Mouse (Mus musculus) limb, embryonic 14.5 days (tissue): ENCODE results near the gene Nsf. TPM values are rescaled to one million over a fixed set of nuclear protein-coding genes. Genes with fewer than 3 reads are reported as not detected.

Experiments used
- ATAC-seq: fragments of 200-750 bp; cut with Nextera tagmentation; 2 replicates; pipeline ENCODE4 v1.8.0; 2017; ENCODE audit warnings: low read depth, moderate number of reproducible peaks, moderate TSS enrichment; ENCODE audit not compliant: low FRiP score
- DNase-seq: peaks from one replicate; pipeline ENCODE4 v3.0.0-alpha.2; 2015; ENCODE audit warnings: low spot score
- H3K27ac ChIP-seq: fragments of 300-500 bp; sonication (generic); replicated peaks from 2 replicates; pipeline ENCODE4 v1.5.1; 2014; ENCODE audit warnings: low read depth, mild to moderate bottlenecking, low read length, moderate library complexity, mixed read lengths
- H3K27me3 ChIP-seq: fragments of 300-500 bp; sonication (generic); 2 replicates; pipeline ENCODE4 v1.6.1; 2014; ENCODE audit warnings: low read length, mixed read lengths; ENCODE audit not compliant: control insufficient read depth, insufficient read depth
- H3K36me3 ChIP-seq: fragments of 300-500 bp; sonication (generic); 2 replicates; pipeline ENCODE4 v1.6.1; 2014; ENCODE audit warnings: mild to moderate bottlenecking, low read length, moderate library complexity, mixed read lengths; ENCODE audit not compliant: control insufficient read depth, insufficient read depth
- H3K4me1 ChIP-seq: fragments of 300-500 bp; sonication (generic); 2 replicates; pipeline ENCODE4 v1.6.1; 2014; ENCODE audit warnings: antibody characterized with exemption, low read length, mixed read lengths; ENCODE audit not compliant: control insufficient read depth, insufficient read depth
- H3K4me2 ChIP-seq: fragments of 300-500 bp; sonication (generic); replicated peaks from 2 replicates; pipeline ENCODE4 v1.6.1; 2014; ENCODE audit warnings: low read depth, mild to moderate bottlenecking, low read length, moderate library complexity; ENCODE audit not compliant: severe bottlenecking
- H3K4me3 ChIP-seq: fragments of 300-500 bp; sonication (generic); replicated peaks from 2 replicates; pipeline ENCODE4 v1.5.1; 2014; ENCODE audit warnings: low read length
- H3K9ac ChIP-seq: fragments of 300-500 bp; sonication (generic); 2 replicates; pipeline ENCODE4 v1.6.1; 2014; ENCODE audit warnings: mild to moderate bottlenecking, low read depth, low read length, moderate library complexity; ENCODE audit not compliant: severe bottlenecking
- H3K9me3 ChIP-seq: fragments of 300-500 bp; sonication (generic); 2 replicates; pipeline ENCODE4 v1.6.1; 2016; ENCODE audit warnings: low read length; ENCODE audit not compliant: control insufficient read depth
- POLR2A ChIP-seq: fragments of 200-500 bp; IDR thresholded peaks from 2 replicates; pipeline ENCODE4 v1.8.0; 2012; ENCODE audit warnings: inconsistent platforms, mild to moderate bottlenecking, moderate library complexity, borderline replicate concordance; ENCODE audit not compliant: insufficient read depth, insufficient read length; ENCODE audit errors: extremely low read depth
- WGBS: fragments of 180-500 bp; shearing (Covaris S2); extraction: QIAGEN DNeasy Blood & Tissue Kit; methylation state at CpG from one replicate; pipeline ENCODE4 v1.1.7; 2014; 5-methylcytosine and 5-hydroxymethylcytosine counted together
- polyA plus RNA-seq, 2 experiments: library from polyadenylated mRNA; depleted of rRNA in 1 of 2; stranded (reverse) in 1 of 2; unstranded in 1 of 2; fragments of >200 nt; fragmentation: Nextera tagmentation in 1 of 2; extraction: Ambion mirVana in 1 of 2; gene quantifications; 2 replicates each; pipeline versions ENCODE4 v1.2.1 to v1.2.3; 2012 to 2014

The Nsf gene
- polyA plus RNA-seq, 2 experiments = 33.5 to 43.6 TPM

- H3K36me3 ChIP-seq = no peaks in the 10 kb centered on the region
- TF ChIP-seq POLR2A = no peak
- H3K27ac ChIP-seq = no peak overlapping the region
- H3K4me3 ChIP-seq = no peak overlapping the region
- DNase-seq = no peak
- H3K4me2 ChIP-seq = no peak overlapping the region
- no peaks in the 10 kb centered on the region for H3K27me3 ChIP-seq
- H3K9me3 ChIP-seq = no peaks in the 10 kb centered on the region
- 68% methylated on average over 4 of the region's 4 CpGs for whole genome bisulfite sequencing
- no peak overlapping the region for H3K9ac ChIP-seq
- peaks cover 10% of the 10 kb centered on the region for H3K4me1 ChIP-seq
- ATAC-seq = no peak
These were observed 3.0 kb upstream of the Nsf start for GRCm38 (mm10) chr11:103956866-103957265.

- Histone ChIP-seq H3K4me3 (peak overlapping the region; percentile 91), H3K9me3 (no peaks in the 10 kb centered on the region), H3K27me3 (no peaks in the 10 kb centered on the region), H3K4me2 (peak overlapping the region; percentile 85), H3K9ac (peak overlapping the region; percentile 89), H3K36me3 (no peaks in the 10 kb centered on the region), H3K4me1 (peaks cover 10% of the 10 kb centered on the region), H3K27ac (no peak overlapping the region)
- ATAC-seq = peak; percentile 75; the same call in 1 of the 2 replicates
- DNase-seq = peak; percentile 12
- no peak for TF ChIP-seq POLR2A
- 2% methylated on average over 31 of the region's 32 CpGs for WGBS
These were observed 592 bp downstream of the Nsf start for GRCm38 (mm10) chr11:103953032-103953895.

- peak overlapping the region; percentile 89; the same call in 1 of the 2 replicates for H3K9ac ChIP-seq
- 58% methylated on average over 5 of the region's 5 CpGs for WGBS
These were observed 1.2 kb downstream of the Nsf start for GRCm38 (mm10) chr11:103952635-103953031.

GRCm38 (mm10) chr11:103951106-103951505, 2.8 kb downstream of the Nsf start:
- peaks cover 10% of the 10 kb centered on the region for H3K4me1 ChIP-seq
- ATAC-seq (no peak), DNase-seq (no peak)
- no peaks in the 10 kb centered on the region for H3K9me3 ChIP-seq
- no peaks in the 10 kb centered on the region for H3K27me3 ChIP-seq
- no peak overlapping the region for H3K4me3 ChIP-seq
- H3K4me2 ChIP-seq = no peak overlapping the region
- no peak for TF ChIP-seq POLR2A
- H3K9ac ChIP-seq = no peak overlapping the region
- no peak overlapping the region for H3K27ac ChIP-seq
- 86% methylated on average over 7 of the region's 7 CpGs for WGBS
- no peaks in the 10 kb centered on the region for H3K36me3 ChIP-seq

More at GRCm38 (mm10) chr11:103952635-103953031, 1.2 kb downstream of the Nsf start:
- DNase-seq (no peak), ATAC-seq (no peak)
- peak overlapping the region; percentile 85 for H3K4me2 ChIP-seq
- H3K4me1 ChIP-seq = peaks cover 10% of the 10 kb centered on the region
- no peaks in the 10 kb centered on the region for H3K36me3 ChIP-seq
- H3K4me3 ChIP-seq = peak overlapping the region; percentile 91
- TF ChIP-seq POLR2A = no peak
- H3K27ac ChIP-seq = no peak overlapping the region
- no peaks in the 10 kb centered on the region for H3K9me3 ChIP-seq
- no peaks in the 10 kb centered on the region for H3K27me3 ChIP-seq

GRCm38 (mm10) chr11:103948952-103949351, 4.9 kb downstream of the Nsf start:
- Histone ChIP-seq H3K9me3 (no peaks in the 10 kb centered on the region), H3K27me3 (no peaks in the 10 kb centered on the region), H3K27ac (no peak overlapping the region), H3K4me1 (peaks cover 10% of the 10 kb centered on the region), H3K9ac (no peak overlapping the region), H3K36me3 (no peaks in the 10 kb centered on the region), H3K4me3 (no peak overlapping the region), H3K4me2 (no peak overlapping the region)
- TF ChIP-seq POLR2A = no peak
- DNase-seq (no peak), ATAC-seq (no peak)
- 90% methylated on average over 7 of the region's 7 CpGs for WGBS
